Mouse (Mus musculus) megakaryocyte, embryonic 14.5 days (primary cell): ENCODE data around the gene Spata21. TPM values are rescaled to one million over a fixed set of nuclear protein-coding genes. Genes with fewer than 3 reads are reported as not detected.
"Not testable (repeated sequence)": the region's sequence is repeated elsewhere in the genome, so short reads cannot be mapped to it uniquely, and the experiment has no call there.

Source experiments
- H3K27me3 ChIP-seq: replicated peaks from 2 replicates; pipeline ENCODE3; 2012; ENCODE audit warnings: inconsistent platforms
- H3K36me3 ChIP-seq: replicated peaks from 2 replicates; pipeline ENCODE3; 2012; ENCODE audit warnings: low read length, inconsistent platforms, mixed read lengths
- H3K4me1 ChIP-seq: 2 replicates; pipeline ENCODE4 v1.6.1; 2012; ENCODE audit warnings: inconsistent platforms
- H3K4me3 ChIP-seq: replicated peaks from 2 replicates; pipeline ENCODE3; 2012; ENCODE audit warnings: moderate library complexity, mild to moderate bottlenecking, inconsistent platforms
- H3K9me3 ChIP-seq: 2 replicates; pipeline ENCODE4 v1.6.1; 2012; ENCODE audit warnings: inconsistent platforms
- FLI1 ChIP-seq: IDR thresholded peaks from 2 replicates; pipeline ENCODE4 v1.6.1; 2012; ENCODE audit warnings: low read length, inconsistent platforms, mixed read lengths
- GATA1 ChIP-seq: IDR thresholded peaks from 3 replicates; pipeline ENCODE4 v1.6.1; 2012; ENCODE audit warnings: mixed read lengths, low read length, inconsistent platforms, borderline replicate concordance
- polyA plus RNA-seq: library from polyadenylated mRNA; stranded (reverse); fragments of >175 nt; gene quantifications from 2 replicates; pipeline ENCODE4 v1.2.3, GENCODE M21; 2012; ENCODE audit warnings: low replicate concordance; ENCODE audit not compliant: insufficient read depth

Gene Spata21
- polyA plus RNA-seq, 1 experiment, result not detected

DNA sequence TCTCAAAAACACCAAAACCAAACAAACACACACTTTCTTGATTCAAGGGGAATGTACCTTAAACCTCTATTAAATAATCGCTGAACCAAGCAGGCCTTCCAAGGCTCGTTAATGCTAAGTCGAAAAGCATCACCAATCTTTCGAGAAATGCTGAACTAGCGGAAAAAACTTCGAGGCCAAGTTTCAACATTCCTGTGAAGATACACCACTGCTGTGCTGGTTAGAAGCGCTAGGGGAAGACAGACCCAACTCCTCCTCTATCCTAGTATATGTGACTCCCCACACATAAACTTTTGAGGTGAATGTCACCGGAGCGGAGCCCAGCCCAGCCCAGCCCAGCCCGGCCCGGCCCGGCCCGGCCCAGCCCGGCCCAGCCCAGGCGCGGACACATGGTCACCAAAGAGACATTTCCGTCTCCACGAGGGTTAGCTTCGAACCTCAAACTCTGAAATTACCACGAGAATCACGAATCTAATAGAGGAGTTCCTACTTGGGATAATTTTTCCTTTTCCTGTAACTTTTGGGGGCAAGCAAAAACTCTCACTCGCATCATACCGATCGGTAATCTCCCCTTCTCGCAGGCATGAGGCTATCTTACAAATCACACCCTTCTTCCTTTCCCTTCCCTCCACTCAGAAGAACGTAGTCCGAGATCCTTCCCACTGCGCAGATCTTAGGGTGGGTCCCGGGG lies 50.4 kb downstream of the Spata21 start:
- no peaks in the 10 kb centered on the region for H3K27me3 ChIP-seq

DNA sequence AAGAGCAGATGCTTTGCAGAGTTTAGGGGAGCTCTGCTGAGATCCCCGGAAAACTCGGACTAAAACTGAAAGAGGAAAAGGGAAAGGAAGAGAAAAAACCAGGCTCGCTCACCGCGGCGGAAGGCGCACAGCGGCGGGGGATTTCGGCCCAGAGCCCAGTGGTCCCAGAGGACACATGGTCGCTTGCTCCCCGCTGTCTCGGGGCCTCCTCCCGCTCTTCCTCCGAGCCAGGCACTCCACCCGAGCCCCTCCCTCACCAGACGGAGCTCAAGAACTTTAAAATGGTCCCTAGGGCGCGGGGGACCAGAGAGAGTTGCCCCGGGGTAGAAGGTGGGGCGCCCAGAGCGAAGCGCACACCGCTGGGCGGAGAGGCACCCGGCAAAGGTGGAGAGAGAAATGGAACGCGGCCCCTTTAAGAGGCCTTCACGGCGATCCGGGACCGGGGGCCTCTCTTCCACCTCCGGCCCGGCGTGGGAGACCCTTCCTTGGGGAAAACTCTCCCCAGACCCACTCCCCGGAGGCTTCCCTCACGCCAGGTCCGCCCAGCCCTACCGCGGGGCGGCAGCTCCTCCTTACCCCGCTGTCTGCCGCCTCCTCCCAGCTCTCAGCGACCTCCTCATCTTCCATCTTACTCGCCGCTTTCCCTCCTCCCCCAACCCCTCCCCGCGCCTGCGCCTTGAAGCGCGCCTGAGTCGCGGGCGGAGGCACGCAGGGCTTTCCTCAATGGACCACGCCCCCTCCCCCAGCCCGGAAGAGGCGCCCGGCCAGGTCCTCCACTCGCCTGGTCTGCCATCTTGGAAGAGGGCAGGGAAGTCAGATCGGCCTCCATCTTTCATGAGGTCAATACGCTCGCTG lies 51.2 kb downstream of the Spata21 start, which contains the start of gene Szrd1:
TSS of gene Szrd1 (minus strand) at position 660 of the 855 bp plus-strand sequence.
- Histone ChIP-seq H3K9me3 (no peaks in the 10 kb centered on the region), H3K4me1 (peaks cover 65% of the 10 kb centered on the region), H3K27me3 (no peaks in the 10 kb centered on the region), H3K4me3 (peak within 1 kb of the TSS; percentile 95), H3K36me3 (peaks cover 24% of the 10 kb centered on the region)
- no peak for TF ChIP-seq GATA1
- no peak for TF ChIP-seq FLI1

More for the DNA sequence above, 50.4 kb downstream of the Spata21 start:
- H3K4me1 ChIP-seq, result peaks cover 62% of the 10 kb centered on the region
- peak overlapping the region; percentile 95 for H3K4me3 ChIP-seq
- TF ChIP-seq FLI1 (no peak), GATA1 (no peak)
- H3K9me3 ChIP-seq, result no peaks in the 10 kb centered on the region
- H3K36me3 ChIP-seq, result peaks cover 29% of the 10 kb centered on the region

DNA sequence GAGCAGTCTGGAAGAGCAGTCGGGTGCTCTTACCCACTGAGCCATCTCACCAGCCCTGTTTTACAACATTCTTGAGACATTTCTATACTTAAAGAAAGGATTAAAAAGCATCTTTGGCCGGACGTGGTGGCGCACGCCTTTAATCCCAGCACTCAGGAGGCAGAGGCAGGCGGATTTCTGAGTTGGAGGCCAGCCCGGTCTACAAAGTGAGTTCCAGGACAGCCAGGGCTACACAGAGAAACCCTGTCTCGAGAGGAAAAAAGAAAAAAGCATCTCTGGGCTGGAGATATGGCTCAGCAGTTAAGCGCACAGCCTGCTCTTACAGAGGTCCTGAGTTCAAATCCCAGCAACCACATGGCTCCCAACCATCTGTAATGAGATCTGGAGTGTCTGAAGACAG lies 52.2 kb downstream of the Spata21 start:
- Histone ChIP-seq H3K36me3 (peaks cover 14% of the 10 kb centered on the region), H3K4me1 (peaks cover 55% of the 10 kb centered on the region)
- not testable (repeated sequence) for H3K9me3 ChIP-seq, H3K4me3 ChIP-seq, H3K27me3 ChIP-seq

DNA sequence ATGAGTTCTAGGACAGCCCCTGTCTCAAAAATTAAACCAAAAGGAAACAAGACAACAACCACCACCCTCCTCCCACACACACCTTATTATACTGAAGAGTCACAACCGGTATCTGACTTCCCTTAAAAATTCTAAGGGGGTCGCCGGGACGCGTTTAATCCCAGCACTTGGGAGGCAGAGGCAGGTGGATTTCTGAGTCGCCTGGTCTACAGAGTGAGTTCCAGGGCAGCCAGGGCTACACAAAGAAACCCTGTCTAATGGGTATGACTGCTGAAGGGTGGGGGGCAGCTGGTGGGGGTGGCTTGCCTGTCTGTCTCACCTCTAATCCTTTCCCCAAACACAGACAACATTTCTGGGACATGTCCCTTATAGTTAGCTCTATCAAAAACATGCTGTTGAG lies 52.8 kb downstream of the Spata21 start:
- peaks cover 51% of the 10 kb centered on the region for H3K4me1 ChIP-seq

DNA sequence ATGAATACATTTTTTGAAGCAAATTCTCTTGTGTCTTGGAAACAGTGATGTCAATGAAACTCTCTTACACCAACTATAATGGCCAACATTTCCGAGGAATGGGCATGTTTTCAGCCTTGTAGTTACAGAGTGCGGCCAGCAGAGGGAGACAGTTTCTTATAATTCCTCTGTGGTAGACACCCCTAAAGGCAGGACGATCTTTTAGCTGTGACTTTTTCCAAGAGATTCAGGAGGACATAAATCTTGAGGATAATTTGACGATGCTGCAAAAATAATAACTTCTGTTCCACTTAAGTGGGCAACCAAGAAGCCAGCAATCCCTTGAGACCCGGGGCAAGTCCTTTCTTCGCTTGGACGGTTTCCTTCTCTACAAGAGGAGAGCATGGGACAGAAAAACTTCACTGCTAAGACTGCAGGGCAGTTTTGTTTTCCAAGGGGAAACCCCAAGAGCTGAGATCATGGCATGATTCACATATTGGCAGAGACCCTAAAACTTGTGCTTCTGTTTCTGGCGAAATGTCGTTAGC lies 54.2 kb downstream of the Spata21 start:
- Histone ChIP-seq H3K4me1 (peaks cover 47% of the 10 kb centered on the region), H3K4me3 (peak overlapping the region; percentile 72), H3K9me3 (no peaks in the 10 kb centered on the region), H3K36me3 (no peaks in the 10 kb centered on the region), H3K27me3 (no peaks in the 10 kb centered on the region)
- no peak for TF ChIP-seq FLI1
- TF ChIP-seq GATA1, result no peak

More for the DNA sequence above, 52.8 kb downstream of the Spata21 start:
- H3K27me3 ChIP-seq, result no peaks in the 10 kb centered on the region
- no peak for TF ChIP-seq FLI1
- TF ChIP-seq GATA1, result no peak
- peaks cover 11% of the 10 kb centered on the region for H3K36me3 ChIP-seq
- H3K9me3 ChIP-seq, result no peaks in the 10 kb centered on the region
- no peak overlapping the region for H3K4me3 ChIP-seq

DNA sequence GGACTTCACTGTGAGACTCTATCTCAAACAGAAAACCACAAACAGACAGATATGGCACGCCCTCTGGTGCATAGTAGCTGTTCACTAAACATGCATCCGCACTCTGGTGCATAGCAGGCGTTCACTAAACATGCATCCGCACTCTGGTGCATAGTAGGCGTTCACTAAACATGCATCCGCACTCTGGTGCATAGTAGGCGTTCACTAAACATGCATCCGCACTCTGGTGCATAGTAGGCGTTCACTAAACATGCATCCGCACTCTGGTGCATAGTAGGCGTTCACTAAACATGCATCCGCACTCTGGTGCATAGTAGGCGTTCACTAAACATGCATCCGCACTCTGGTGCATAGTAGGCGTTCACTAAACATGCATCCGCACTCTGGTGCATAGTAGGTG lies 57.0 kb downstream of the Spata21 start:
- H3K27me3 ChIP-seq, H3K36me3 ChIP-seq, H3K9me3 ChIP-seq, H3K4me3 ChIP-seq: not testable (repeated sequence)
- peaks cover 48% of the 10 kb centered on the region for H3K4me1 ChIP-seq

DNA sequence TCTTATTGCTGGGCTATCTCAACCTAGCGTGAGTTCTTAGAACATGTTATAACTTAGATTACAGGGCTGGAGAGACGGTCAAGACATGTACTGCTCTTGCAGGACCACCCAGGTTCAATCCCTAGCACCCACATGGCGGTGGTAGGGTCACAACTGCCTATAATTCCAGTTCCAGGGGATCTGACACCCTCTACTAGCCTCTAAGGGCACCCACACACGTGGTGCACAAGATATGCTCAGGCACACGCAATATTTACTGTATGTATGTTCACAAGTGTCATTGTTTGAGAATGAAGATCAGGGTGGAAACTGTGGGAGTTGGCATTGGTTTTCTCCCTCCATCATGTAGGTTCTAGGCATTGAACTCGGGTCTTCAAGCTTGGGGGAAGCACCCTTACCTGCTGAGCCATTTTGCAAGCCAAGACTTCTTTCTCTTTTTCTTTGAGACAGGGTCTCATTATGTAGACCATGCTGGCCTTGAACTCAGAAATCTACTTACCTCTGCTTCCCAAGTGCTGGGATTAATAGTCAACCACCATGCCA lies 58.4 kb downstream of the Spata21 start:
- peaks cover 51% of the 10 kb centered on the region for H3K4me1 ChIP-seq
- TF ChIP-seq GATA1 (no peak), FLI1 (no peak)
- peak overlapping the region; percentile 94 for H3K4me3 ChIP-seq
- H3K27me3 ChIP-seq, result no peaks in the 10 kb centered on the region
- H3K36me3 ChIP-seq, result no peaks in the 10 kb centered on the region
- no peaks in the 10 kb centered on the region for H3K9me3 ChIP-seq

DNA sequence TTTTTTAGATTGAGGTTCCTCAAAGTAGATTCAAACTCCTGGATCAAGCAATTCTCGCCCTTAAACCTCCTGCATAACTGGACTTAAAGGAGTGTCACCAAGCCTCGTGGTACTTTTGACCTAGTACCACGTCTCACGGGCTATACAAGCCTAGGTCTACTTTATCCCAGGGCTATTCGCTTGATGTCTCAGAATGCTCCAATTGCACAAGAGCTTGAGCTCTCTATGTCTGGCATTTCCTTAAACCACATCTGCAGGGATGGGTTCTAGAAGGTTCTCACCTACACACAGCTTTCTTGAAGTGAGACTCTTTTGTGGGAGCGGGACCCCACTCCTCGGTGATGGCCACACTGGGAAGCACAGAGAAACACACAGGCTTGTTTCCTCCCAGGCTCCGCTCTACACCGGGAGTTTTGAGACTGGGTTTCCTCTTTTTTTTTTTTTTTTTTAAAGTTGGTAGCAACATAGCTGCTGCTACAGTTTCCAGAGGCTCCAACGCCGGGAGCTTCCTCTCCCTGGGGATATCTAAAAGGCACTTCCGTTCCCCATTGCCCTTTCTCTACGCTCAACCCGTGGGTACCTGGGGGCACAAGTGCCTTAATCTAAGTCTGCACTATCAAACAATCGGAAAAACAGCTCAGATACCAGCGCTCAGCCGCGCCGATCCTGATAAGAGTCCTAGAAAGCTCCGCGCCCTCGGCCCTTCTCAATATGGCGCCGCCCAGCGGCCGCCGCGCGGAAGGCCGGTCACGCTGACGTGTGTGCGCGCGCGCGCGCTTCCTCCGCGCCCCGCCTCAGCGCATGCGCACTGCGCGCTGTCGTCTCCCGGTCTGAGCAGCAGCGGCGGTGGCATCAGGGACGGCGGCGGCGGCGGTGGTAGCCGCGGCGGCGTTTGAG lies 59.2 kb downstream of the Spata21 start, which contains the start of gene Fbxo42:
TSS of gene Fbxo42 (plus strand) at position 802 of the 897 bp plus-strand sequence.
- Histone ChIP-seq H3K9me3 (no peaks in the 10 kb centered on the region), H3K36me3 (peaks cover under 1% of the 10 kb centered on the region), H3K4me3 (peak within 1 kb of the TSS; percentile 94), H3K4me1 (peaks cover 52% of the 10 kb centered on the region), H3K27me3 (no peaks in the 10 kb centered on the region)
- TF ChIP-seq GATA1 (no peak), FLI1 (no peak)

DNA sequence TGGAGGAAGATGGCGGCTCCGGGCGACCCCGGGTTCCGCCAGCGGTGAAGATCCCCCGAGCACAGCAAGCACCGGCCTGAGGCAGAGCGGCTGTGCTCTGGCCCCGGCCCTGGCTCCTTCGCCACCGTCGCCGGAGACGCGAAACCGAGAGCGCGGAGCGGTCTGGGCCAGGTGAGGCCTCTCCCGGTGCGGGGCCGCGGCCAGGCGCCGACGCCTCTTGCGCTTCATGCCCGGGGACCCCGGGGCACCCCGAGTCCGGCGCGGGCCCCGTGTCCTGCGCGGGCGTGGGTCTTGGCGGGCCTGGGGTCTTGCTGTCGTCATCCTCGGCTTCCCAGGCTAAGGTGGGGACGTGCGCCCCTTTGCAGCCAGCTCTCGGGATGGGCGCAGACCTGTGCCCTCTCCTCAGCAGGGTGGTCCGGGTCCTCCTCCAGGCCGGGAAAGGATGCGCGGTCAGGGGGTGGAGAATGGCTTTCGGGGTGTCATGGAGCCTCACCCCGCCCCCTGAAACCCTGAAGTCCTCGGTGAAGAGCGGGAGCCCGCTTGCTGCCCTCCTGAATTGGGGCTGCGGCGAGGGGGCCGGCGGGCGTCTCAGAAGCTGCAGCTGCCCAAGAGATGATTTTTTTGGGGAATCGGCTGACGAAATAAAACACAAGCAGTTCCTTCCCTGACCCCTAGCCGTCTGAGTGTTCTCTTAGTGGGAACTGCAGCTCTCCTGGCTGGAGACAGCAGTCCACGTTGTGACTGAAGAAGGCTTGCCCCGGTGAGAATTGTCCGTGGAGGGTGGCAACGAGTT lies 60.1 kb downstream of the Spata21 start:
- no peak for TF ChIP-seq GATA1
- TF ChIP-seq FLI1, result no peak
- H3K4me1 ChIP-seq, result peaks cover 53% of the 10 kb centered on the region
- no peaks in the 10 kb centered on the region for H3K9me3 ChIP-seq
- H3K27me3 ChIP-seq, result no peaks in the 10 kb centered on the region
- H3K4me3 ChIP-seq, result peak overlapping the region; percentile 94
- peaks cover 4% of the 10 kb centered on the region for H3K36me3 ChIP-seq
